Comparison of ENCODE assay signal across 14 mouse cellular contexts in genomic region chr1:69453991-69454390, GRCm38 (mm10).
"Had no signal": no experiment of that assay in that cellular context is flagged by ENCODE, and none has a peak within 500 bp of the region (broad histone marks: within the 10 kb centered on the region; RNA-seq: fewer than 3 reads in every experiment).

No protein-coding gene starts in this region.

- H3K4me2 ChIP-seq: liver, embryonic 11.5 days; liver, embryonic 15.5 days; midbrain, embryonic 12.5 days; neural tube, embryonic 13.5 days; stomach, embryonic 15.5 days had no signal

- H3K27ac ChIP-seq: limb, embryonic 10.5 days; liver, embryonic 15.5 days; midbrain, embryonic 12.5 days; neural tube, embryonic 13.5 days; stomach, embryonic 15.5 days had no signal

- DNase-seq: kidney, adult 11 months; kidney, postnatal 10 days; kidney, postnatal 4 days; lung, adult 2 months; lung, postnatal 36 days had no signal

- H3K4me3 ChIP-seq: limb, embryonic 10.5 days; liver, embryonic 15.5 days; megakaryocyte, embryonic 14.5 days; midbrain, embryonic 12.5 days; neural tube, embryonic 13.5 days; stomach, embryonic 15.5 days had no signal

- H3K36me3 ChIP-seq: limb, embryonic 10.5 days; liver, embryonic 15.5 days; midbrain, embryonic 12.5 days; neural tube, embryonic 13.5 days; stomach, embryonic 15.5 days had no signal

- H3K9ac ChIP-seq: liver, embryonic 15.5 days; midbrain, embryonic 12.5 days; neural tube, embryonic 13.5 days; stomach, embryonic 15.5 days had no signal

- H3K27me3 ChIP-seq: liver, embryonic 15.5 days; megakaryocyte, embryonic 14.5 days; midbrain, embryonic 12.5 days; neural tube, embryonic 13.5 days; stomach, embryonic 15.5 days had no signal

- ATAC-seq: lung, postnatal 0 days; midbrain, embryonic 16.5 days had no signal

- H3K9me3 ChIP-seq: limb, embryonic 10.5 days; liver, embryonic 15.5 days; megakaryocyte, embryonic 14.5 days; midbrain, embryonic 12.5 days; neural tube, embryonic 13.5 days; stomach, embryonic 15.5 days had no signal

- H3K4me1 ChIP-seq: limb, embryonic 10.5 days; liver, embryonic 15.5 days; midbrain, embryonic 12.5 days; neural tube, embryonic 13.5 days; stomach, embryonic 15.5 days had no signal
